Mouse (Mus musculus): ENCODE measurements around the gene Rara. TPM values are rescaled to one million over a fixed set of nuclear protein-coding genes. Genes with fewer than 3 reads are reported as not detected.
A peak's percentile ranks its signal among the peaks of the same experiment; 100 is the strongest.

Rara gene
- polyA plus RNA-seq, 1 experiment: 17.2 TPM

GRCm38 (mm10) chr11:98949242-98949957 lies 21.8 kb downstream of the Rara start:
- WGBS: 43% methylated on average over 12 of the region's 12 CpGs
- Histone ChIP-seq H3K4me1 (ENCODE audit: control insufficient read depth, insufficient read depth, low read length) (peaks cover 26% of the 10 kb centered on the region), H3K27ac (ENCODE audit: control insufficient read depth, insufficient read depth, low read depth, low read length, poor library complexity) (peak overlapping the region; percentile 72), H3K4me3 (replicated peaks; ENCODE audit: control insufficient read depth, low read depth, low read length) (no peak overlapping the region)
- no peak for TF ChIP-seq POLR2A (IDR thresholded peaks at IDR 0.05; ENCODE audit: borderline replicate concordance, control insufficient read depth, low read depth, low read length)

GRCm38 (mm10) chr11:98949958-98950460 lies 22.4 kb downstream of the Rara start:
- 52% methylated on average over 7 of the region's 7 CpGs for WGBS
- Histone ChIP-seq H3K27ac (ENCODE audit: control insufficient read depth, insufficient read depth, low read depth, low read length, poor library complexity) (peak overlapping the region; percentile 72), H3K4me3 (replicated peaks; ENCODE audit: control insufficient read depth, low read depth, low read length) (no peak overlapping the region), H3K4me1 (ENCODE audit: control insufficient read depth, insufficient read depth, low read length) (peaks cover 26% of the 10 kb centered on the region)
- TF ChIP-seq POLR2A (IDR thresholded peaks at IDR 0.05; ENCODE audit: borderline replicate concordance, control insufficient read depth, low read depth, low read length): no peak
- no peak for TF ChIP-seq CTCF (IDR thresholded peaks at IDR 0.05; ENCODE audit: control insufficient read depth, insufficient read depth, low read length)

DNA sequence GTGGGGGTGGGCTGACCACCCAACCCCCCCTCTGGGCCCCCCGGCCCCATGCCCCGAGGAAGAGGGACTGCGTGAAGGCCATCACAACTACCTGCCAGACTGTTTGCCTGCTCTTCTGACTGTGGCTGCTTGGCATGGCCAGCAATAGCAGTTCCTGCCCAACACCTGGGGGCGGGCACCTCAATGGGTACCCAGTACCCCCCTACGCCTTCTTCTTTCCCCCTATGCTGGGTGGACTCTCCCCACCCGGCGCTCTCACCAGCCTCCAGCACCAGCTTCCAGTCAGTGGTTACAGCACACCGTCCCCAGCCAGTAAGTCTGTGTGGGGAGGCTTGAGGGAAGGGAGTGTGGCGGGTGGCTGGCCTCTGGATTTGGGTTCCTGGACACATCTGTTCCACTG lies 22.9 kb downstream of the Rara start:
- Histone ChIP-seq H3K27ac (ENCODE audit: control insufficient read depth, insufficient read depth, low read depth, low read length, poor library complexity) (no peak overlapping the region), H3K4me3 (replicated peaks; ENCODE audit: control insufficient read depth, low read depth, low read length) (no peak overlapping the region), H3K4me1 (ENCODE audit: control insufficient read depth, insufficient read depth, low read length) (peaks cover 25% of the 10 kb centered on the region)
- 53% methylated on average over 9 of the region's 9 CpGs for WGBS
- TF ChIP-seq CTCF (IDR thresholded peaks at IDR 0.05; ENCODE audit: control insufficient read depth, insufficient read depth, low read length): no peak
- TF ChIP-seq POLR2A (IDR thresholded peaks at IDR 0.05; ENCODE audit: borderline replicate concordance, control insufficient read depth, low read depth, low read length): no peak; the same call in 1 of the 2 replicates

DNA sequence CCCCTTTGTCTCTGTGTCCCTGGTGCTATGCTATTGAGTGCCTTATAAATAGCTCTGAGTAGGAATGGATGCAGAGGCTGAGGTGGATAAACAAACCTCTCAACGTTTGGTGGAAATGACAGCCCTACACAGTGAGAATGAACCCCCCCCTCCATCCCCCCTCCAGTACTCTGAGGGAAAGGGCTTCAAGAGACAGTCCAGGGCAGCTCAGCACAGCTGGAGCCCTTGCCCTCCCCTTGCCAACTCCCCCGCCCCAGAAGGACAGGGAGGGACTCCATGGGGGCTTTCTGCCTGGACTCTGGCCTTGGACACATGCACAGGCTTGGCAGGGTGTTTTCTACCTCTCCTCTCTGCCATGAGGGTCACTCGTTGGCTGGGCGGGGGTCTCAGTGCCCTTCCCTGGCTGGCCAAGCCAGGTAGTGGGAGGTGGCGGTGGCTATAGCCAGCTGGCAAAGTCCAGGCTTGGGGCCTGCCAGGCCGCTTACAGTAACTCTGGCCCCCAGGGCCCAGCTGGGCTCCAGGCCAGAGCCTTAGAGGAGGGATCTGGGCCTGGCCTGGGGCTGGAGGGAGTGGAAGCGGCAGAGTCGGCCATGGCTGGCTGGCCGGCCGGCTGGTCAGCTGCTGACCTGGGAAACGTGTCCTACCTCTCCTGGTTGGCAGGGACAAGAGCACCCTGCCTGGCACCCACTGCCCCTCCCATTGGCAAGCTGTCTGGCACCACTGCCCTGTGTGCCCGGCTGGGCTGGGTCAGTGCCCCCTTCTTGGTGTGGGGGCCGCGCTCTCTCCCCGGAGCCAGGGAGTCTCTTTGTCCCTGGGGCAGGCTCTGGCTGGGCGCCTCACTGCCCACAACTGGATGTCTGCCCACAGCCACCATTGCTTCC lies 23.6 kb downstream of the Rara start:
- H3K27ac ChIP-seq (ENCODE audit: control insufficient read depth, insufficient read depth, low read depth, low read length, poor library complexity): peak overlapping the region; percentile 62
- H3K4me1 ChIP-seq (ENCODE audit: control insufficient read depth, insufficient read depth, low read length): peaks cover 22% of the 10 kb centered on the region
- no peak overlapping the region for H3K4me3 ChIP-seq (replicated peaks; ENCODE audit: control insufficient read depth, low read depth, low read length)
- TF ChIP-seq POLR2A (IDR thresholded peaks at IDR 0.05; ENCODE audit: borderline replicate concordance, control insufficient read depth, low read depth, low read length) (0 out of 2 replicates have a peak, but pooled peaks have one; percentile 3), CTCF (IDR thresholded peaks at IDR 0.05; ENCODE audit: control insufficient read depth, insufficient read depth, low read length) (no peak)
- 59% methylated on average over 16 of the region's 16 CpGs for WGBS

- peaks cover 19% of the 10 kb centered on the region for H3K4me1 ChIP-seq (ENCODE audit: control insufficient read depth, insufficient read depth, low read length)
- no peak overlapping the region for H3K4me3 ChIP-seq (replicated peaks; ENCODE audit: control insufficient read depth, low read depth, low read length)
- 60% methylated on average over 1 of the region's 1 CpGs for WGBS
- TF ChIP-seq CTCF (IDR thresholded peaks at IDR 0.05; ENCODE audit: control insufficient read depth, insufficient read depth, low read length) (no peak), POLR2A (IDR thresholded peaks at IDR 0.05; ENCODE audit: borderline replicate concordance, control insufficient read depth, low read depth, low read length) (no peak)
- H3K27ac ChIP-seq (ENCODE audit: control insufficient read depth, insufficient read depth, low read depth, low read length, poor library complexity): peak overlapping the region; percentile 62
Observed at GRCm38 (mm10) chr11:98952111-98952510, 24.5 kb downstream of the Rara start.

GRCm38 (mm10) chr11:98952736-98953135 lies 25.1 kb downstream of the Rara start:
- peak overlapping the region; percentile 62 for H3K27ac ChIP-seq (ENCODE audit: control insufficient read depth, insufficient read depth, low read depth, low read length, poor library complexity)
- H3K4me1 ChIP-seq (ENCODE audit: control insufficient read depth, insufficient read depth, low read length): peaks cover 18% of the 10 kb centered on the region
- TF ChIP-seq POLR2A (IDR thresholded peaks at IDR 0.05; ENCODE audit: borderline replicate concordance, control insufficient read depth, low read depth, low read length) (no peak), CTCF (IDR thresholded peaks at IDR 0.05; ENCODE audit: control insufficient read depth, insufficient read depth, low read length) (no peak)
- 21% methylated on average over 2 of the region's 2 CpGs for WGBS
- H3K4me3 ChIP-seq (replicated peaks; ENCODE audit: control insufficient read depth, low read depth, low read length): no peak overlapping the region

- Histone ChIP-seq H3K27ac (ENCODE audit: control insufficient read depth, insufficient read depth, low read depth, low read length, poor library complexity) (peak overlapping the region; percentile 62), H3K4me1 (ENCODE audit: control insufficient read depth, insufficient read depth, low read length) (peaks cover 13% of the 10 kb centered on the region), H3K4me3 (replicated peaks; ENCODE audit: control insufficient read depth, low read depth, low read length) (no peak overlapping the region)
- 49% methylated on average over 2 of the region's 2 CpGs for WGBS
- TF ChIP-seq POLR2A (IDR thresholded peaks at IDR 0.05; ENCODE audit: borderline replicate concordance, control insufficient read depth, low read depth, low read length): no peak
- TF ChIP-seq CTCF (IDR thresholded peaks at IDR 0.05; ENCODE audit: control insufficient read depth, insufficient read depth, low read length): no peak
Observed at GRCm38 (mm10) chr11:98953361-98953760, 25.7 kb downstream of the Rara start.

GRCm38 (mm10) chr11:98953835-98954320 lies 26.3 kb downstream of the Rara start:
- Histone ChIP-seq H3K4me1 (ENCODE audit: control insufficient read depth, insufficient read depth, low read length) (peaks cover 12% of the 10 kb centered on the region), H3K4me3 (replicated peaks; ENCODE audit: control insufficient read depth, low read depth, low read length) (no peak overlapping the region), H3K27ac (ENCODE audit: control insufficient read depth, insufficient read depth, low read depth, low read length, poor library complexity) (peak overlapping the region; percentile 61; the same call in 1 of the 2 replicates)
- WGBS: 33% methylated on average over 13 of the region's 13 CpGs
- no peak for TF ChIP-seq CTCF (IDR thresholded peaks at IDR 0.05; ENCODE audit: control insufficient read depth, insufficient read depth, low read length)
- TF ChIP-seq POLR2A (IDR thresholded peaks at IDR 0.05; ENCODE audit: borderline replicate concordance, control insufficient read depth, low read depth, low read length): no peak
